Mouse (Mus musculus) G1E-ER4 (cell line): Measurements from ENCODE around the gene Mvb12b. TPM values are rescaled to one million over a fixed set of nuclear protein-coding genes. Genes with fewer than 3 reads are reported as not detected.

Experiments
- GATA1 ChIP-seq: IDR thresholded peaks from one replicate; pipeline ENCODE4 v1.8.0; 2012; ENCODE audit warnings: low read length, inconsistent platforms
- polyA plus RNA-seq: library from polyadenylated mRNA; stranded (reverse); fragments of >175 nt; gene quantifications from 2 replicates; pipeline ENCODE4 v1.2.3, GENCODE M21; 2012

Gene Mvb12b
- polyA plus RNA-seq, 1 experiment: 60.7 TPM

- no peak for TF ChIP-seq GATA1
These were observed 197.8 kb downstream of the Mvb12b start for GRCm38 (mm10) chr2:33689880-33690462.

GRCm38 (mm10) chr2:33689155-33689879 is 198.4 kb downstream of the Mvb12b start:
- TF ChIP-seq GATA1: no peak

- TF ChIP-seq GATA1: no peak
These were observed 204.2 kb downstream of the Mvb12b start for GRCm38 (mm10) chr2:33683594-33683993.

GRCm38 (mm10) chr2:33683095-33683494 is 204.7 kb downstream of the Mvb12b start:
- no peak for TF ChIP-seq GATA1

GRCm38 (mm10) chr2:33682219-33682618 is 205.5 kb downstream of the Mvb12b start:
- TF ChIP-seq GATA1: no peak

Other genes with a start within 250 kb of the Mvb12b start
- gene Lmx1b, start 247.4 kb downstream of the Mvb12b start, polyA plus RNA-seq: not detected in 2 replicates